In the genomic region with DNA sequence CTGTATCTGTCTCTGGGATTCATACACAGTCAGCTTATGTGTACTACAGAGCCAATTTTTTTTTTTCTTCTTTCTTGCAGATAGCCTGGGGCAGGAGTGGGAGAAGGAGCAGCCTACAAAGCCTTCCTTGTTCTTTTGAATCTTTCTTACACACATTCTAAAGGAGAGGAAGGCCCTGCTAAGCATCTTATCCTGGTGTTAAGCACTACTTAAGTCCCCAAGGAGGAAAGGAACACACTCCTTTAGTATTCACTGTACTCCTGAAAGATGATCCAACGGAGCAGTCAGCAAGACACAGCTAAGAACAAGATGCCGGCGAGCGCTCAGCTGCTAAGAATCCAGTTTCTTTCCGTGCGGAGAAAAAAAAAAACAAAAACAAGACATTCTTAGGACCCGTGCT, we compare ENCODE assay signal across 10 mouse cellular contexts.
DNase-seq lines count a peak whose midpoint lies in the region; ATAC-seq lines count a peak whose summit lies in the region.
"Had no signal": no experiment of that assay in that cellular context is flagged by ENCODE, and none has a peak within 500 bp of the region (broad histone marks: within the 10 kb centered on the region; RNA-seq: fewer than 3 reads in every experiment).

No protein-coding gene starts in this region.

- H3K9me3 ChIP-seq in kidney, embryonic 15.5 days (replicated peaks): no peaks in the 10 kb centered on the region
- H3K9me3 ChIP-seq in embryonic facial prominence, embryonic 10.5 days: no peaks in the 10 kb centered on the region
- no peaks in the 10 kb centered on the region for H3K9me3 ChIP-seq in forebrain, embryonic 12.5 days
- H3K9me3 ChIP-seq in limb, embryonic 13.5 days: no peaks in the 10 kb centered on the region; the same call in 1 of the 2 replicates

- peak overlapping the region; percentile 76 for H3K27ac ChIP-seq in kidney, embryonic 15.5 days
- H3K27ac ChIP-seq in embryonic facial prominence, embryonic 10.5 days (replicated peaks): peak overlapping the region; percentile 65
- H3K27ac ChIP-seq in forebrain, embryonic 12.5 days: peak overlapping the region; percentile 63
- H3K27ac ChIP-seq in limb, embryonic 13.5 days: no peak overlapping the region

- no peak for ATAC-seq in kidney, embryonic 15.5 days (replicated peaks; ENCODE audit: low FRiP score)
- no peak for ATAC-seq in forebrain, embryonic 12.5 days (ENCODE audit: low FRiP score)
- ATAC-seq in limb, embryonic 13.5 days (ENCODE audit: low FRiP score, low read depth): no peak
- ATAC-seq: lung, postnatal 0 days had no signal

- peak overlapping the region; percentile 37 for H3K4me2 ChIP-seq in kidney, embryonic 15.5 days
- peak overlapping the region; percentile 30 for H3K4me2 ChIP-seq in forebrain, embryonic 12.5 days
- peak overlapping the region; percentile 0; the same call in 1 of the 2 replicates for H3K4me2 ChIP-seq in limb, embryonic 13.5 days (replicated peaks)

- H3K27me3 ChIP-seq in kidney, embryonic 15.5 days: no peaks in the 10 kb centered on the region
- H3K27me3 ChIP-seq in embryonic facial prominence, embryonic 10.5 days (replicated peaks; ENCODE audit: low read depth, poor library complexity, severe bottlenecking): no peaks in the 10 kb centered on the region
- no peaks in the 10 kb centered on the region for H3K27me3 ChIP-seq in forebrain, embryonic 12.5 days
- no peaks in the 10 kb centered on the region for H3K27me3 ChIP-seq in limb, embryonic 13.5 days

- no peaks in the 10 kb centered on the region for H3K36me3 ChIP-seq in kidney, embryonic 15.5 days
- no peaks in the 10 kb centered on the region for H3K36me3 ChIP-seq in embryonic facial prominence, embryonic 10.5 days (replicated peaks)
- no peaks in the 10 kb centered on the region for H3K36me3 ChIP-seq in forebrain, embryonic 12.5 days (replicated peaks)
- H3K36me3 ChIP-seq in limb, embryonic 13.5 days: no peaks in the 10 kb centered on the region

- 8% methylated on average over 7 of the region's 7 CpGs for WGBS in kidney, embryonic 15.5 days
- 15% methylated on average over 7 of the region's 7 CpGs for WGBS in embryonic facial prominence, embryonic 10.5 days
- 7% methylated on average over 7 of the region's 7 CpGs for WGBS in forebrain, embryonic 12.5 days
- 47% methylated on average over 7 of the region's 7 CpGs for WGBS in limb, embryonic 13.5 days

- no peak overlapping the region for H3K4me3 ChIP-seq in kidney, embryonic 15.5 days (replicated peaks)
- peak overlapping the region; percentile 31 for H3K4me3 ChIP-seq in embryonic facial prominence, embryonic 10.5 days
- H3K4me3 ChIP-seq in forebrain, embryonic 12.5 days (replicated peaks): no peak overlapping the region
- no peak overlapping the region for H3K4me3 ChIP-seq in limb, embryonic 13.5 days

- no peak for DNase-seq in kidney, adult 18-20 months
- peak; percentile 43 for DNase-seq in embryonic facial prominence, embryonic 10.5 days (ENCODE audit: low spot score)
- DNase-seq in natural killer cell, adult 2 months (ENCODE audit: low spot score in 2 of 2): no peak
- DNase-seq in cerebellum, adult 11-12 months: no peak
- DNase-seq: cerebellum, adult 2 months; kidney, postnatal 14 days had no signal

- H3K4me1 ChIP-seq in kidney, embryonic 15.5 days: peaks cover 66% of the 10 kb centered on the region
- H3K4me1 ChIP-seq in embryonic facial prominence, embryonic 10.5 days: peaks cover 76% of the 10 kb centered on the region
- H3K4me1 ChIP-seq in forebrain, embryonic 12.5 days: peaks cover 49% of the 10 kb centered on the region
- peaks cover 51% of the 10 kb centered on the region for H3K4me1 ChIP-seq in limb, embryonic 13.5 days

- no peak overlapping the region; the same call in 1 of the 2 replicates for H3K9ac ChIP-seq in kidney, embryonic 15.5 days
- H3K9ac ChIP-seq in forebrain, embryonic 12.5 days: no peak overlapping the region
- H3K9ac ChIP-seq in limb, embryonic 13.5 days: no peak overlapping the region
